Mouse (Mus musculus) gastrocnemius, adult 18-20 months (tissue): ENCODE data around the gene Arap1. TPM values are rescaled to one million over a fixed set of nuclear protein-coding genes. Genes with fewer than 3 reads are reported as not detected.

ENCODE experiments used
- DNase-seq: peaks from one replicate; pipeline ENCODE4 v3.0.0; 2021; ENCODE audit warnings: low spot score
- total RNA-seq, 2 experiments: library from RNA; stranded (reverse); gene quantifications; 2 replicates each; pipeline ENCODE4 v1.2.3; 2021

Arap1 gene
- total RNA-seq, 2 experiments from 2014 or later: 18.6 to 21.4 TPM

GRCm38 (mm10) chr7:101361767-101362166 is 13.9 kb downstream of the Arap1 start:
- DNase-seq: no peak

- no peak for DNase-seq
These were observed 14.9 kb downstream of the Arap1 start for GRCm38 (mm10) chr7:101362791-101363191.

- DNase-seq: no peak
These were observed 16.0 kb downstream of the Arap1 start for GRCm38 (mm10) chr7:101363914-101364313.

- DNase-seq: no peak
These were observed 20.3 kb downstream of the Arap1 start for GRCm38 (mm10) chr7:101367901-101368852.

- DNase-seq: no peak
These were observed 21.8 kb downstream of the Arap1 start for GRCm38 (mm10) chr7:101369666-101370065.

GRCm38 (mm10) chr7:101373082-101373481 is 25.2 kb downstream of the Arap1 start:
- DNase-seq: no peak

GRCm38 (mm10) chr7:101374155-101374554 is 26.3 kb downstream of the Arap1 start:
- peak; percentile 57 for DNase-seq

GRCm38 (mm10) chr7:101376701-101377340 is 29.0 kb downstream of the Arap1 start:
- DNase-seq: no peak

GRCm38 (mm10) chr7:101377741-101378262 is 29.9 kb downstream of the Arap1 start:
- peak; percentile 75 for DNase-seq

GRCm38 (mm10) chr7:101378285-101378684 is 30.4 kb downstream of the Arap1 start:
- no peak for DNase-seq

GRCm38 (mm10) chr7:101378796-101379465 is 31.1 kb downstream of the Arap1 start:
- DNase-seq: no peak

GRCm38 (mm10) chr7:101379732-101380131 is 31.9 kb downstream of the Arap1 start:
- no peak for DNase-seq

GRCm38 (mm10) chr7:101381512-101381911 is 33.6 kb downstream of the Arap1 start:
- peak; percentile 47 for DNase-seq

- DNase-seq: peak; percentile 71
These were observed 34.5 kb downstream of the Arap1 start for GRCm38 (mm10) chr7:101382378-101382777.

- DNase-seq: no peak
These were observed 35.9 kb downstream of the Arap1 start for GRCm38 (mm10) chr7:101383756-101384155.

- DNase-seq: no peak
These were observed 37.1 kb downstream of the Arap1 start for GRCm38 (mm10) chr7:101384931-101385330.

GRCm38 (mm10) chr7:101385331-101385733 is 37.5 kb downstream of the Arap1 start:
- DNase-seq: no peak

- DNase-seq: no peak
These were observed 38.1 kb downstream of the Arap1 start for GRCm38 (mm10) chr7:101385866-101386452.

- no peak for DNase-seq
These were observed 41.4 kb downstream of the Arap1 start for GRCm38 (mm10) chr7:101389256-101389655.

GRCm38 (mm10) chr7:101391909-101392479 is 44.1 kb downstream of the Arap1 start:
- no peak for DNase-seq

- no peak for DNase-seq
These were observed 45.1 kb downstream of the Arap1 start for GRCm38 (mm10) chr7:101393015-101393414.
